Mouse (Mus musculus) adipose tissue, adult 10 weeks (tissue): ENCODE data around the gene Mcidas. TPM values are rescaled to one million over a fixed set of nuclear protein-coding genes. Genes with fewer than 3 reads are reported as not detected.

ENCODE experiments used
- polyA plus RNA-seq: library from polyadenylated mRNA; stranded (reverse); fragments of 350-450 nt; fragmentation: Illumina TruSeq; extraction: RNeasy Lipid Tissue Mini Kit (QIAGEN cat#74804); gene quantifications from one replicate; pipeline ENCODE4 v1.2.3, GENCODE M21; 2014; ENCODE audit warnings: low read depth, low replicate concordance

The Mcidas gene
- polyA plus RNA-seq = 0.61 TPM

GRCm38 (mm10) chr13:112993531-112994152, at the start of gene Mcidas:
Gene Mcidas (plus strand): TSS chr13:112993845.

GRCm38 (mm10) chr13:112987532-112987943, 6.1 kb upstream of the Mcidas start, which contains the start of gene Ccno:
Gene Ccno (plus strand): TSS chr13:112987802.

GRCm38 (mm10) chr13:113034950-113035421, 41.3 kb downstream of the Mcidas start, which contains the start of gene Cdc20b:
Gene Cdc20b (plus strand): TSS chr13:113035111.

GRCm38 (mm10) chr13:113046211-113046883, 52.7 kb downstream of the Mcidas start, which contains the start of gene Gpx8:
Gene Gpx8 (minus strand): TSS chr13:113046410.

Other genes starting within 250 kb of the Mcidas start
- 37.7 TPM for gene Plpp1, start 193.1 kb upstream of the Mcidas start, polyA plus RNA-seq
- gene Mtrex, start 66.4 kb upstream of the Mcidas start, polyA plus RNA-seq = 31.3 TPM
- gene Dhx29, start 66.4 kb upstream of the Mcidas start, polyA plus RNA-seq = 14.3 TPM
- 40.3 TPM for gene Ccno, start 6.0 kb upstream of the Mcidas start, polyA plus RNA-seq
- gene Cdc20b, start 41.3 kb downstream of the Mcidas start, polyA plus RNA-seq = not detected
- gene Gpx8, start 52.6 kb downstream of the Mcidas start, polyA plus RNA-seq = 100 TPM
- 1.7 TPM for gene Gzma, start 107.1 kb downstream of the Mcidas start, polyA plus RNA-seq
- gene Esm1, start 215.8 kb downstream of the Mcidas start, polyA plus RNA-seq = 2.6 TPM
- not detected for gene Gzmk, start 232.1 kb downstream of the Mcidas start, polyA plus RNA-seq